Mouse (Mus musculus): ENCODE results near the gene Fstl4.

DNA sequence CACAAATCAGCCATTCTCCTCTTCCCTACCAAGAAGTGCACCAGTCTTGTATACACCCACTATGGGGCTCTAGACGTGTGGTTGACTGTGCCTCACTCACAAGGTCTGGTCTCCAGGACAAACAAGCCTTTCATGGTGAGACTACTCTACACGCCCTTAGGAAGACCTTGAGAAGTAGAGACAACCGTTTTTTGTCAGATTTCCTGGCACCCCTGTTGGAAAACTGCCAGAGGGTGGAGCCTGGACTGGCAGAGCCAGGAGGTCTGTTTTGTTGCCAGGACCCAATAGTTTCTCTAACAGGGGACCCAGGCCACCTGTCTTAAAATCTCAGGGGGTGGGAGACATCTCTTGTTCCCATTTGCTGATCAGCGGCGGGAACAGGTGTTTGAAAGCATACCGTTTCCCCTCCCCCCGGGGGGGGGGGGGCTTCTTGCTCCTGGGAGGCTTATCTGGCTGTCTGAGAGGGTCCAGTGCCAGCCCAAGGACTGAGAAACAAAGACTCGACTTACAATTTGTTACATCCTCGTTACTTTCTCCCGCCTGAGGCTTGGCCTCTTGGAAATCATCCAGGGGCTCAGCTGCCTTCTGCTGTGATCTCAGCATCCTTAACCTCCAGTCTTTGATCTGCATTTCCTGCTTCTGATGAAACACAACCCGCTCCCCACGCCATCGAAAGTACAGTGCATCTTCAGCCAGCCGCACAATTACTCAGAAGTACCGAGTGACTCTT, 155.0 kb downstream of the Fstl4 start:
- TF ChIP-seq CTCF (IDR thresholded peaks at IDR 0.05; ENCODE audit: extremely low read depth, insufficient read length, insufficient replicate concordance, low read depth, low read length) (no peak), POLR2A (IDR thresholded peaks at IDR 0.05; ENCODE audit: low read depth, low read length) (no peak)
